In genomic region chr13:41907027-41907426, GRCm38 (mm10) we compare ENCODE assay signal across 22 mouse cellular contexts. TPM values are rescaled to one million over a fixed set of nuclear protein-coding genes. Genes with fewer than 3 reads are reported as not detected.
"Had no signal": no experiment of that assay in that cellular context is flagged by ENCODE, and none has a peak within 500 bp of the region (broad histone marks: within the 10 kb centered on the region; RNA-seq: fewer than 3 reads in every experiment).

No protein-coding gene starts in this region.

- H3K36me3 ChIP-seq: midbrain, embryonic 10.5 days; midbrain, embryonic 12.5 days; neural tube, embryonic 13.5 days; neural tube, embryonic 15.5 days; stomach, embryonic 15.5 days had no signal

- H3K27ac ChIP-seq: liver, embryonic 14.5 days; midbrain, embryonic 10.5 days; midbrain, embryonic 12.5 days; neural tube, embryonic 13.5 days; neural tube, embryonic 15.5 days; stomach, embryonic 15.5 days had no signal

- H3K4me1 ChIP-seq: midbrain, embryonic 10.5 days; midbrain, embryonic 12.5 days; neural tube, embryonic 13.5 days; neural tube, embryonic 15.5 days; stomach, embryonic 15.5 days had no signal

- H3K9ac ChIP-seq: liver, embryonic 14.5 days; lung, embryonic 14.5 days; midbrain, embryonic 12.5 days; neural tube, embryonic 13.5 days; neural tube, embryonic 15.5 days; stomach, embryonic 15.5 days had no signal

- H3K27me3 ChIP-seq: midbrain, embryonic 12.5 days; neural tube, embryonic 13.5 days; neural tube, embryonic 15.5 days; stomach, embryonic 15.5 days had no signal

- DNase-seq: lung, adult 18-20 months; lung, embryonic 14.5 days; lung, postnatal 10 days; lung, postnatal 4 days; midbrain, embryonic 14.5 days; retina, postnatal 1 day; right cerebral cortex, adult 18-20 months; right cerebral cortex, postnatal 25 days; right cerebral cortex, postnatal 4 days; thymus, adult 18-20 months; thymus, postnatal 14 days; thymus, postnatal 36 days had no signal

- H3K4me2 ChIP-seq: lung, embryonic 14.5 days; midbrain, embryonic 12.5 days; neural tube, embryonic 13.5 days; neural tube, embryonic 15.5 days; stomach, embryonic 15.5 days had no signal

- ATAC-seq: midbrain, embryonic 16.5 days had no signal

- H3K9me3 ChIP-seq: midbrain, embryonic 10.5 days; midbrain, embryonic 12.5 days; neural tube, embryonic 13.5 days; neural tube, embryonic 15.5 days; stomach, embryonic 15.5 days had no signal

- H3K4me3 ChIP-seq: midbrain, embryonic 10.5 days; midbrain, embryonic 12.5 days; myocyte; neural tube, embryonic 13.5 days; neural tube, embryonic 15.5 days; stomach, embryonic 15.5 days had no signal

RNA-seq across cellular contexts. Expression of gene Adtrp, which starts 59.5 kb away (rescaled TPM):
- total RNA-seq: megakaryocyte-erythroid progenitor cell, adult 5-6 weeks had no signal
- polyA plus RNA-seq: lung, embryonic 14.5 days; midbrain, embryonic 10.5 days; midbrain, embryonic 12.5 days; midbrain, embryonic 14.5 days; midbrain, embryonic 16.5 days; myocyte; neural tube, embryonic 11.5 days had no signal
